Mouse (Mus musculus) heart, postnatal 0 days (tissue): Measurements from ENCODE around the gene Myo1c.

Experiments used
- CTCF ChIP-seq: IDR thresholded peaks from 2 replicates; pipeline ENCODE4 v1.5.1; 2016; ENCODE audit warnings: antibody characterized with exemption, control low read depth, low read depth
- EP300 ChIP-seq: IDR thresholded peaks from 2 replicates; pipeline ENCODE4 v1.6.1; 2016; ENCODE audit warnings: antibody characterized with exemption, low read depth

DNA sequence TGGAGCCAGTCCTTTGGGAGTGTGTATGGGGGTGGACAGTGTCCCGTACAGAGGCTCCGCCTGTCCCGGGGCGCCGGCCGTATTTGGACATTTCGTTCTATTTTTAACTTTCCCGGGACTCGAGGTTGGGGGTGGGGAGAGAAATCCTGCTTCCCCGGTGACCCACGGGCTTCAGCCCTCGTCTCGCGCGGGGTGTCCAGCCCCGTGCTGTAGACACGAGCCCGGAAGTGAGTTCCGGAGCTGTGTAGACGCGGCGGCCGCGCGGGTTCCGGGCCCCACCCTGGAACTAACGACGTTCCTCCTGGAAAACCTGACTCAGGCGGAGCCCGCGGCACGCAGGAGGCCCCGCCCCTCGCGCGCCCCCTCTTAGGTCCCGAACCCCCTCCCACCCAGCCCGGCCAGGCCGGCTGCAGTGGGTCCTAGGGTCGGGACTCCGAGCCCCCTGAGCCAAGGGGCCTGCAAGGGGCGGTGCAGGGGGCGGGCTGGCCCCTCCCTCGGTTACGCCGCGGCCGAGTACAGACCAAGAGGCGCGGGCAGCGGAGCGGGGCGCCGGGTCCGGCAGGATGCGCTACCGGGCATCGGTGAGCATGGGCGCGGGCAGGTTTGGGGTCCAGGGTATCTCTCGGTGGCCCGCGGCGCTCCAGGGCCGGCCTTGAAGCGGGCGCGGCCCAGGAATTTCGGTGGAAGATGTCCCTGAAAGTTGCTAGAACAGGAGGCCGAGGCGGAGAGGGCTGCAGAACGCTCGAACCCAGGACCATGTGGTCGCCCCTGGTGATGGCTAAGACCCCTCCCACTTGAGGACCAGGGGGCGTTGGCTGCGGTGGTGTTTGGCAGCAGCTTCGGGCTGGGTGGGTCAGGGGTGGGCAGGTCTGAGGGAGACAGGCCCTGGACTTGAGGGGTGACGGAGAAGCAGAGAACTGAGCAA lies 5.6 kb downstream of the Myo1c start:
- TF ChIP-seq EP300, result peak; percentile 41; the same call in 1 of the 2 replicates
- no peak for TF ChIP-seq CTCF
